Mouse (Mus musculus) testis, adult 2 months (tissue): ENCODE results near the gene Abat.
"Not testable (repeated sequence)": the region's sequence is repeated elsewhere in the genome, so short reads cannot be mapped to it uniquely, and the experiment has no call there.

ENCODE experiments used
- CTCF ChIP-seq: fragments of 200-500 bp; IDR thresholded peaks from 2 replicates; pipeline ENCODE4 v1.5.1; 2012; ENCODE audit warnings: low read depth, mild to moderate bottlenecking, inconsistent platforms, low read length, moderate library complexity; ENCODE audit not compliant: control insufficient read depth, insufficient read depth, insufficient replicate concordance
- POLR2A ChIP-seq: fragments of 200-500 bp; IDR thresholded peaks from 2 replicates; pipeline ENCODE4 v1.6.1; 2012; ENCODE audit warnings: low read depth, mild to moderate bottlenecking, inconsistent platforms, low read length, moderate library complexity; ENCODE audit not compliant: control insufficient read depth

- not testable (repeated sequence) for TF ChIP-seq CTCF, POLR2A
Measured at GRCm38 (mm10) chr16:8561101-8561500, 47.9 kb downstream of the Abat start.
